Mouse (Mus musculus) bone marrow macrophage, adult 2 months (primary cell): Measurements from ENCODE around the gene Prmt9.

ENCODE experiments used
- CTCF ChIP-seq: IDR thresholded peaks from 2 replicates; pipeline ENCODE4 v1.5.1; 2012; ENCODE audit warnings: low read depth, mild to moderate bottlenecking, low read length, moderate library complexity
- POLR2A ChIP-seq: IDR thresholded peaks from 2 replicates; pipeline ENCODE4 v1.6.1; 2012; ENCODE audit warnings: mild to moderate bottlenecking, low read depth, low read length, borderline replicate concordance

DNA sequence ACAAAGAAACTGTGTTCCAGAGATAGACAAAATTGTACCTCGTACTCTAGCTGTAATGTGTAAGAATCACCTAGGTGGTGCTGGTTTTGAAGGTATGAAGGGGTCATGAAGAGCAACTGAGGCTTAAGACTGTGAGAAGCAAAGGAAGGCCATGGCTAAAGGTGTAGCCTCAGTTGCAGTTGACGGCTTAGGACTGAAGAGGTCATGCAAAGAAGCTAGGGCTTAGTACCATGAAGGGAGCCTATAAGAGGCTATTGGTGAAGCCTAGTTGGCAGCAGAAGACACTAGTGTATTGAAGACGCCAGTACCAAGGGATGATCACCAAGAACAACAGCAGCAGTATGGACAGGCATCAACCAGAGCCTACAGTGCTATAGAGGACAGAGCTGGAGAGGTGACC, 3.3 kb downstream of the Prmt9 start:
- TF ChIP-seq POLR2A (no peak), CTCF (no peak)
